Mouse (Mus musculus) megakaryocyte progenitor cell, adult 5-6 weeks (primary cell): ENCODE results near the gene Gm10300. TPM values are rescaled to one million over a fixed set of nuclear protein-coding genes. Genes with fewer than 3 reads are reported as not detected.

ENCODE experiments used
- ATAC-seq: replicated peaks from 2 replicates; pipeline ENCODE4 v1.8.0; 2016; ENCODE audit warnings: mild to moderate bottlenecking, moderate TSS enrichment, inconsistent platforms; ENCODE audit not compliant: poor library complexity
- total RNA-seq, 2 experiments: library from RNA; stranded (forward) in 1 of 2; stranded (reverse) in 1 of 2; fragments of 157-497, 149-512 nt in 1 of 2; fragments of 200-1000 nt in 1 of 2; gene quantifications; 2 replicates each; pipeline versions ENCODE4 v1.2.3 to v1.2.4; 2015 to 2017

Gm10300 gene
- total RNA-seq, 2 experiments from 2014 or later = 0.07 to 0.50 TPM

DNA sequence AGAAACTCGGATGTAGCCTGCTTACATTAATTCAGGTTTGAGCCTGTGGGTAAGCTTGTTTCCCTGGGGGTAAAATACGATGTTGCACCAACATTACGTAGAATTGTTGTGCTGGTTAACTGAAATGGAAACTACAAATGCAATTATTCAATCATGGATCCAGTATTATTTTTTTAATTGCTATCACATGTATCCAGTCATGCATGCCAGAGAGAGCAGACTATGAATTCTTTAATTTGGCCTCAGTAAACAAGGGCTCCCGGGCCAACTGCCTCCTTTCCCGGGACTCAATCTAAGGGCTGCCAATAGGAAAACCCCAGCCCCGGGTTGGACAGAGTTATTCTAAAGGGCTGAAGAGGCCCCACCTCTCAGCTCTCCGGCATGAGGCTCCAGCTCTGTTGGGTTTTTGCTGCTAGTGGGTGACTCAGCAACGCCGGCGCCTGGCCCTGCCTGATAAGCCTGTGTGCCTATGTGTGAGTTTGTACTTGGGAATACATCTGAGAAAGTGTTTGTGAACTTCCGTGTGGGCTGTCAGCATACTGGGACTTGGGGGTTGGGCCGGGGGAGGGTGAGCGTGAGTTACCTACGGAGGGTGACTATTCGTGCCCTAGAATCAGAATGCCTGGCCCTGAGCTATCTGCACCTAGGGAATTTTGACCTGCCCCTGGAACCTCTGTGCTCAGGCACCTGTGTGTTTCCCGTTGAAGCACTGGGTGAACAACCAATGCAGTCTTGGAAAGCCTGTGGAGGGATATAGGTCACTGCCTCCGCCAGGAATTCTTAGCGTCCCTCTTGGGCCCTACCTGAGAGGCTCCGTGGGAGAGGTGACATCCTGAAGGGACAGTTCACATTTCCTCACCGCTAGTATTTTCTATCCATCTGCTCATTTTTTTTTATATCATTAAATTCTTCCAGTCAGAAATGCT is 2.2 kb downstream of the Gm10300 start:
- ATAC-seq = peak; percentile 49

DNA sequence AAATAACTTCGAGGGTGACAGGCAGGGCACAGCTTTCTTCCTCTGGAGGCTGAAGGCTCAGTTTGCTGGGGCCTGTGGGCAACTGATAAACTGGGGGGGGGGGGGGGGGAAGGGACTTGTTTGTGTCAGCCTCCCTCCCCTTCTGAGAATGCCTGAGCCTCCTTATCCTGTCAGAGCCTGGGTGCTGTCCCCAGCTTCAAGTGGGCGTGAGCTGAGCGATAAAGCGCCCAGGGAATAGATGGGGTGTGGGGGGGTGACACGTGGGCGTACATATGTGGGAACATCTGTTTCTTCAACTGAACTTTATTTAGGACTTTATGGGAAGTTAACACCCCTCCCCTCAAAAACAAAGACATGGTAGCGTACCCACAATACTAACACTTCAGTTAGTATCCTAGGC is 2.9 kb downstream of the Gm10300 start:
- peak; percentile 35 for ATAC-seq

DNA sequence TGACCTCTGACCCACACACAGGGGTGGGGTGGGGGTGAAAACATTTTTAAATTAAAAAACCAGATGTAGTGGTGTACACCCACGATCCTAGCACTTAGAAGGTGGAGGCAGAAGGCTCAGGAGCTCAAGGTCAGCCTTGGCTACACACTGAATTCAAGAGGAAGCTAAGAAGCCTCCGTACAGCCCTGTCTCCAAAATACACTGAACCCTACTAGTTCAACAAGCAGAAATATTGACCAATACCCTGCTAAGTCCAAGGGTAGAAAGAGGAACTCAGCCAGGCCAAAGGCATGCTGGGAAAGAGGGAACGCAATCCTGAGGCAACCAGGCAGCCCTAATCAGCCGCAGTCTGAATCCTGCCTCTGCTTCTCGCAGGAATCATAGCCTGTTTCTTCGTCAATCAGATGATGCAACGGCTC is 3.8 kb downstream of the Gm10300 start:
- ATAC-seq = peak; percentile 23

DNA sequence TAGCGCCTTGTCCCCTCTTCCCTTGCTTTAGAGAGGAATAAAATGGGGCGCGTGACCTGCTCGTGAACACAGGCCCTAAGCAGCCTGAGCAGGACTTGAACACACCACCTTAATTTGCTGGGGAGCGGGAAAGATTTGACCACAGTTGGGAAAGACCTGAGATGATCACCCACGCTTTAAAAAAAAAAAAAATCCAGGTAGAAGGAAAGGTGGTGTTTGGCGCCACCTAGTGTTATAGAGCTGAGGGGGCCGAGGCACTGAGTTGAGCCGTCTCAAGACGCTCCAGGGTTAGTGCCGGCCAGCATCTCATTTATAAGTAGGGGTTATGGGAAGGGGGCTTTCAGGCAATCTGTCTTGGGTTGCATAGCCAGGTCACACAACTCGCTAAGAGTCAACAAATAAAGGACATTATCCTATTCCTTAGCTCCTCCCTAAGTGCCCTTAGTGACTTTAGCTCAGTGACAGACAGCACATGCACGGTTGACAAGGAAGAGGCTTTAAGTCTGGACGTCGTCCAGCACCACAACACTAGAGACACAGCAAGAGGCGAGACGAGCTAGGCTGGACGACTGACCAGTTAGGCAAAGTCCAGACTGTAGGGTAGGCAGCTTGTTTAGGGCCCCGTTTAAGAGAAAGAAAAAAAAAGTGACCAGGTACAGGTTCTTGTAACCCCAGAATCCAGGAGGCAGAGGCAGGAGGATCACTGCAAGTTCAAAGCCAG is 5.2 kb downstream of the Gm10300 start:
- ATAC-seq = no peak; the same call in 1 of the 2 replicates

DNA sequence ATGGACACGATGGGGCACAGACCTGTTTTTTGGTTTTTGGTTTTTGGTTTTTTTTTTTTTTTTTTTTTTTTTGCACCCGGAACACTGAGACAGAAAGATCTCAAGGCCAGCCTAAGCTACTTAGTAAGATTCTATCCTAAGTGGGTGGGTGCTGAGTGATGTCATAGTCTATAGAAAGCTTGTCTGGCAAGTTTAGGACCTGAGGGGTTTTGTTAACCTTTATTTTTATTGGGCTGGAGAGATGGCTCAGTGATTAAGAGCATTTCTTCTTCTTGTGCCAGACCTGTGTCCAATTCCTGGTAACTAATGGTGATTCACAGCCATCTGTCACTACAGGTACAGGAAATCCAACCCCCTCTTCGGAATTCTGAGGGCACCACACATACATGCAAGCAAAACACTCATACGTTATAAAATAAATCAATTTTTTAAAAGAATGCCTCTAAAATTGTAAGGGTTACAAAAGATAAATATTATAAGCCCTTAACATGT is 6.0 kb downstream of the Gm10300 start:
- no peak for ATAC-seq

DNA sequence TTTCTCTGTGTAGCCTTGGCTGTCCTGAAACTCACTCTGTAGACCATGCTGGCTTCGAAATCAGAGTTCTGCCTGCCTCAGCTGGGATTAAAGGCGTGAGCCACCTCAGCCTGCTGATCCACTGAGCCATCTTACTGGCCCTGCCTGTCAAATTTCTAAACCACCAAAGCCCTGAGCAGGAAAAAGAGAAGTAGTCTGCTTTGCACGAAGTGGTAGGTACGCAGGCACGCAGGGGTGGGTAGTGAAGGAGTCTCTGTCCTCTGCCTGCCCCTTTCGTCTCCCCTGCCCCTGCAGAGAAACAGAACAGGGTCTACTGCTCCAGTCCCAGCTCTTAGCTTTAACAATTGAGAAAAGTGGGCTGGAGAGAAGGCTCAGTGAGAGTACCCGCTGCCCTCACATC is 10.6 kb downstream of the Gm10300 start:
- peak; percentile 52; the same call in 1 of the 2 replicates for ATAC-seq

DNA sequence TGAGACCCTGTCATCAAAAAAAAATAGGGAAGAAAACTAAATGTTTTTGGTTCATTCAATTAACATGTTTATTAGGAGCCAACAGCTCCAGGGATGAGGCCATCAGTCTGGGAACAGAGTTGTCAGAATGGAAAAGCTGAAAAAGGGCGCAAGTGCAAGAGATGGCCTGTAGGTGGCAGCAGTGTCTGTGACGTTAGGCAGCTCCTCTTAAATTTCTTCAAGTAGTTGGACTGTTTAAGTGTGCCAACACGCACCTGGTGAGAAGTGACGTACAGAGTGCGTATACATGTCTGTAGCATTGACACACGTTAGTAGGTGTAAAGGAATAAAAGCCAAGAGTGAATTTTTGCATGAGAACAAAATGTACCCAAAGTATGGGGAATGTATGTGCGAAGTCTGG is 14.4 kb downstream of the Gm10300 start:
- ATAC-seq = peak; percentile 92

DNA sequence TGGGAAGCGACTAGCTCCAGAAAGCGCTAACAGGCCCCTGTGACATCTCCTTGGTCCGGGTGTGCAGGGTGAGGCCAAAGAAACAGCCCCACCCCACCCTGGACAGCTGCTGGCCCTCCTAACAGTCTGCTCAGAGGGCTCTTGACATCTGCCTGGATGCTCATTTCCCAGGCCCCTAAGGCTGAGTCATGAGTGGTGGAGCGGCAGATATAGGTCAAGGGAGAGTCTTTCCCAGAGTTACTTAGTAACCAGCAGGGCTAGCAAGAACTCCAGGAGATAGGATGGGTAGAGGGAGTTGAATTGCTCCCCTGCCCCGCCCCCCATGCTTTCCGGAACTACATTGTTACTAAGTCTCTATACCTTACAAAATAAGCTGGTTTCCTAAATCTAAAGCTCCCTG is 18.6 kb downstream of the Gm10300 start:
- ATAC-seq = no peak

DNA sequence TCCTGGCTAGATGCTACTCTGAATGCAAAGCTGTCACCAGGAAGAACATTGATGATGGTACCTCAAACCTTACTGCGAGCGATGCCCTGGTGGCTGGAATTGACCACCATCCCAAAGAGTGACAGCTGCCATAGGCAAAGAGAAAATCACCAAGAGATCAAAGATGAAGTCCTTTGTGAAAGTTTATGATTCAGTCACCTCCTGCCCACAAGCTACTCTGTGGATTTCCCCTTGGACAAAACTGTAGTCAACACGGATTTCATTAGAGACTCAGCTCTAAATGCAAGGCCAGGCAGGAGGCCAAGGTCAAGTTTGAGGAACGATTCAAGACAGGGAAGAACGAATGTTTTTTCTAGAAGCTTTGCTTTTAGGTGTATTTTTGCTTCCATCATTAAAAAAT is 19.4 kb downstream of the Gm10300 start:
- no peak for ATAC-seq

DNA sequence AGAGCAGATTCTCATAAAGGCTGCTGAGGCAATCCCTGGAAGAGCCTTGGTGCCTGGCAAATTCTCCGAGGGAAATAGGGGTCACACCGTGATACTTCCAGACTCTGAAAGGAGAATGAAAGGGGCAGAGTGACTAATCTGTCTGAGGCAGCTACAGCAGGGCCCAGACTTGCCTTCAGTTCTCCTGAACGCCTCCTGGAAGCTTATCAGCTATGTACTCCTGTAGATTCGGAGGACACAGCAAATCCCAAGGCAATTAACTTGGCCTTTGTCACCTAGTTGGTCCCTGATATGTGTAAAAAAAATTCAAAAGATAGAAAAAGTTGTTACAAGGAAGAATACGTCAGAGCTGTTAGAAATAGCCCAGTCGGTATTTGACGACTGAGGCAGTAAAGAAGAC is 20.5 kb downstream of the Gm10300 start:
- ATAC-seq = no peak

DNA sequence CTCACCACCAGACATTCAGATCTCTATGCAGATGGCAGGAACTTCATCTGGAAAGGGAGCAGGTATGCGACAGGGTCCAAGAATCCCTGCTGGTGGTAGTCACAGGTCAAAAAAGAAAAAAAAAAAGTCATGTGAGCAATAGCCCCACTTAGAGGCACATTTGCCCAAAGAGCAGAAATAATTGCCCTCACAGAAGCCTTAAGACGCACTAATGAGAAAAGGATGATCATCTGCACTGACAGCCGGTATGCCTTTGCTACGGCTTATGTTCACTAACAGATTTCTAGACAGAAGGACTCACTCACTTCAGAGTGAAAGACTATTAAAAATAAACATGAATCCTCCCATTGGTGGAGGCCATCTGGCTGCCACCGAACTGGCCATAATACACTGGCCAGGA is 25.1 kb downstream of the Gm10300 start:
- no peak for ATAC-seq

DNA sequence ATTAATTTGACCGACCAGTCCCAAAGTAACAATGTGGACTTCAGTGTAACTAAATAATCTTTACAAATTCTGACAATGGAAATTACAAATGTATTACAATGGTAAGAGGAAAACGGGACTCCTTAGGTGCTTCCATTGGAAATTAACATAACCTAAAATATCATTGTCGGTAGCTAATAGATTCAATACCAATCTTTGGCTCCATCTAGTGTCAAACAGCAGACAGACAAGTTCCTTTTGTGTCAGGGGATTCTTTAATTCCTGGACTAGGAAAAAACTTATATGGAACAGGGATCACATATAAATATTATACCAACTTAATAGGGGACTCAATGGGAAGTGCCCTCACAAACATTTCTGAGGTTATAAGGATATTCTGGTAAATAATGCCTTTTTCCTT is 26.7 kb downstream of the Gm10300 start:
- ATAC-seq = no peak

DNA sequence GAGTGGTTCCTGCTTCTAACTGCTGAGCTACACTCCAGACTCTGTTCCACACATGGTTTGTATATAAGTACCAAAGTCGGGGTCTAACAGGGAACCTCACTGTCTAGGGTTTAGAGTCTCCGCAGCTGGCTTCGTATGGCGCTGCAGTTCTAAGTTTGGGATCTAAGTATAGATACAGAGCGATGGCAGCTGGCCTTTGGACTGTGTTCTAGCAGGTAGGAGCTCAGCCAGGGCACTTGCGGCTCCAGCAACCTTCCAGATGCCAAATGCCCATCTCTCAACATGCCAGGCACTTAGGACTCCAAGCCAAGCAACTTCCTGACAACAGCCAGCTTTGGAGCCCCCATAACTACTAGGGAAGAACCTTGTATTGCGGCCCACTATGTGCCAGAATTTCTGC is 33.7 kb downstream of the Gm10300 start:
- ATAC-seq = no peak

DNA sequence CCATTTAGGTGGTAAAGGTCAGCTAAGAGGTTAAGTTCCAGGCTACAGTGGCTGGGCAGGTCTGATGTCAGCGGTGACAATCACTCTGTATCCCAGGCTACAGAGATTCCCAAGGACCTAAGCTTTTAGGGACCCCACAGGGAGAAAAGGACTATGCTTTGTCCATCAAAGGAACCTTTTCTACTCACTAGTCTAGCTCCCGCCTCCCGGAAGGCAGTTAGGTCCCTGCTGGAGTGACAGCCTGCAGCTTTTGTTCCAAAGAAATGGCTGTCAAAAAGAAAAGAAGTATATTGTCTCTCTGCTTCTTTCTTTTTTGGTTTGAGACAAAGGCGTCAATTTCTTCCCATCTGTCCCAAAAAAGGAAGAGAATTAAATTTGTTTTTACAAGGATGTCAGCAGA is 36.7 kb downstream of the Gm10300 start:
- no peak for ATAC-seq

DNA sequence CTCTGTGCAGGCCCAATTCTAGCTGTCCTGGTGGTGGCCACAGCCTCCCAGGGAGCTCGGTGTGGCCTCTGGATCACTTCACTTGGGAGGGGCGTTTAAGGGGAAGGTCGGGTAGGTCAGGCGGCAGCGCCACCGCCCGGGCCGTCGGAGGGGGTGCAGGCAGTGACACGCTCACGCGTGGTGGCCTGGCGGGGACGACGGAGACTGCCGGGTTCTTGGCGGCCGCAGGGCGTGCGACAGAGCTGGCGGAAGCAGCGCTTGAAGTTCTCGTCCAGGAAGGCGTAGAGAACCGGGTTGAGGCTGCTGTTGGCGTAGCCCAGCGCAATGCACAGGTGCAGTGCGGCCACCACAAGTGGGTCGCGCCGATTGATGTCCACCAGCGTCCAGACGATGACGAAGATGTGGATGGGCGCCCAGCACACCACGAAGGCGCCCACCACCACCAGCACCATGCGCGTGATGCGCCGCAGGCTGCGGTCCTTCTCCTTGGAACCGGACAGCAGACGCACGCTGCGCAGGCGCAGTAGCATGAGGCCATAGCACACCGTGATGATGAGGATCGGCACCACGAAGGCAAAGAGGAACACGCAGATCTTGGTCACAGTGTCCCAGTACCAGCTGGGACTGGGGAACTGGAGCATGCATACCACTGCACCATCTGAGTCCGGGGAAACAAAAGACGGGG is 39.1 kb downstream of the Gm10300 start:
- ATAC-seq = peak; percentile 57

DNA sequence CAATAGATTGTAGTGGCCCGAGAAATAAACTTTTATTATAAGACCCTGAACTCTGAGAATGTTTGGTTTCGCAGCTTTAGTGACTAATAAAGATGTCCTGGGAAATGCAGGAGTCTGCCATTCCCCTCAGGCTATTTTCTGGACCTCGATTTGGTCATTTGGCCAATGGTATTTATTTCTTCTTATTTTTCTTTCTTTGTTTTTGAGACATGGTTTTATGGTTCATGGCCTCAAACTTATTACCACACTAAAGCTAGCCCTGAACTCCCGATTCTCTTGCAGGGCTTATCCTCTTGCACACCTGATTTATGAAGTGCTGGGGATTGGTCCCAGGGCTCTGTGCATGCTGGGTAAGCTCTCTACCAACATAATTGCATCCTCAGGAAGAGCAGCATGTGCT is 41.8 kb downstream of the Gm10300 start:
- no peak for ATAC-seq

DNA sequence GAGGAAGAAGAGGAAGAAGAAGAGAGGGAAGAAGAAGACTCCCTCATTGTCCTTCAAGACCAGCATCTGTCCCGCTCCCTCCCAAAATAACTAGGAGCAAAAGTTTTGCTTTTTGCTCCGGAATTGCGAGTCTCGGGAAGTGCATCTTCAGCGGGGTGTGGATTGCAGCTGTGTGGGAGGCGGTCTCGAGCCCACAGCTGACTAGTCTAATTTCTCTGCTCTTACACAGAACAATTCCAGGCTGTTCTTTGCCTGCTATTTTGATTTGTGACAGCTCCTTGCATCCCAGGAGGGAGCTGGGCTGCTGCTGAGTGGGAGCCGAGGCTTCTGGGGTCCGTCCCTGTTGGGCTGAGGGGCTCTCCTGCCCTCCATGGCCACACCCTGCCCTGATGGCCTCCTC is 45.1 kb downstream of the Gm10300 start:
- no peak for ATAC-seq

DNA sequence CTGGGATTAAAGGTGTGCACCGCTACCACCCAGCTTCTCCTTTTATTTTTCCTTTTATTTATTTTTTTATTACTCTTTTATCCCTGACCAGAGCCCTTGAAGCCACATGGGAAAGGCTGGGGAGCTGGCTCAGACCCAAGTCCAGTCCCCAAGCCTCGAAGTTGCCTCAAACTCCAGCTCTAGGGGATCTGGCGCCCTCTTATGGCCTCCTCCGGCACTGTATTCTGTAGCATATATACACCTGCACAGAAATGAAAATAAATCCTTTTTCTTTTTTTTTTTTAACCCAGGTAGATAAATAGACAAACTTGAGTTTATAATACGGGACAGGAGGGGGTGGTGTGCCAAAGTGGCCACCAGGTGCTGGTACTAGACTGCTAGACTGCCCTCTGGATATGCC is 47.2 kb downstream of the Gm10300 start:
- 0 out of 2 replicates have a peak, but pooled peaks have one; percentile 34 for ATAC-seq

DNA sequence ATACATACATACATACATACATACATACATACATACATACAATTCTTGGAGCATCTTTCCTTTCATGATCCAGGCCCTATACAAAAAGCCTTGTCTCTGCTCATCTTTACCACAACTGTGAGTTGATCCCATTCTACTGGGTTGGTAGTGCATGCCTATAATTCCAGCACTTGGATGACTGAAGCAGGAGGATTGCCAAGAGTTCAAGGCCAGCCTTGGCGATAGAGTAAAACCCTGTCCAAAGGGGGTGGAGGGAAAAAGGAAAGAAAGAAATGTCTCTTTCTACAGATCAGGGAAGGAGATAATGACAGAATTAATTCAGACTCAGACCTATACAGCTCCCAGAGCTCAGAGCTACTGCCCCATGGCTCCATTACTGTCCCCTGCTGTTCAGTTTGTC is 48.7 kb downstream of the Gm10300 start:
- no peak for ATAC-seq
